Mouse (Mus musculus): ENCODE results near the gene C2cd2.
"Not testable (repeated sequence)": the region's sequence is repeated elsewhere in the genome, so short reads cannot be mapped to it uniquely, and the experiment has no call there.

C2cd2 gene

GRCm38 (mm10) chr16:97946993-97947392 is 15.4 kb downstream of the C2cd2 start:
- not testable (repeated sequence) for DNase-seq (ENCODE audit: low read depth, low spot score)

- DNase-seq (ENCODE audit: low read depth, low spot score), result no peak
Observed at GRCm38 (mm10) chr16:97941844-97942243, 20.6 kb downstream of the C2cd2 start.

GRCm38 (mm10) chr16:97940471-97940973 is 21.9 kb downstream of the C2cd2 start:
- no peak for DNase-seq (ENCODE audit: low read depth, low spot score)

- DNase-seq (ENCODE audit: low read depth, low spot score), result no peak
Observed at GRCm38 (mm10) chr16:97935815-97936214, 26.6 kb downstream of the C2cd2 start.

- DNase-seq (ENCODE audit: low read depth, low spot score), result no peak
Observed at GRCm38 (mm10) chr16:97930231-97930630, 32.2 kb downstream of the C2cd2 start.

- DNase-seq (ENCODE audit: low read depth, low spot score), result no peak
Observed at GRCm38 (mm10) chr16:97929520-97929919, 32.9 kb downstream of the C2cd2 start.

- DNase-seq (ENCODE audit: low read depth, low spot score), result no peak
Observed at GRCm38 (mm10) chr16:97927331-97927938, 35.0 kb downstream of the C2cd2 start.

GRCm38 (mm10) chr16:97926381-97926780 is 36.0 kb downstream of the C2cd2 start:
- DNase-seq (ENCODE audit: low read depth, low spot score), result no peak

- no peak for DNase-seq (ENCODE audit: low read depth, low spot score)
Observed at GRCm38 (mm10) chr16:97925760-97926159, 36.6 kb downstream of the C2cd2 start.

GRCm38 (mm10) chr16:97923700-97924099 is 38.7 kb downstream of the C2cd2 start:
- DNase-seq (ENCODE audit: low read depth, low spot score), result no peak

- DNase-seq (ENCODE audit: low read depth, low spot score), result no peak
Observed at GRCm38 (mm10) chr16:97922779-97923126, 39.6 kb downstream of the C2cd2 start.

- peak; percentile 81 for DNase-seq (ENCODE audit: low read depth, low spot score)
Observed at GRCm38 (mm10) chr16:97921961-97922778, 40.2 kb downstream of the C2cd2 start.

GRCm38 (mm10) chr16:97920621-97921020 is 41.8 kb downstream of the C2cd2 start:
- DNase-seq (ENCODE audit: low read depth, low spot score), result no peak

GRCm38 (mm10) chr16:97919793-97920192 is 42.6 kb downstream of the C2cd2 start:
- DNase-seq (ENCODE audit: low read depth, low spot score), result no peak

GRCm38 (mm10) chr16:97912873-97913272 is 49.5 kb downstream of the C2cd2 start:
- no peak for DNase-seq (ENCODE audit: low read depth, low spot score)

GRCm38 (mm10) chr16:97909356-97909755 is 53.0 kb downstream of the C2cd2 start:
- DNase-seq (ENCODE audit: low read depth, low spot score), result no peak

- no peak for DNase-seq (ENCODE audit: low read depth, low spot score)
Observed at GRCm38 (mm10) chr16:97907496-97907895, 54.9 kb downstream of the C2cd2 start.

- no peak for DNase-seq (ENCODE audit: low read depth, low spot score)
Observed at GRCm38 (mm10) chr16:97906337-97906736, 56.1 kb downstream of the C2cd2 start.

- DNase-seq (ENCODE audit: low read depth, low spot score), result no peak
Observed at GRCm38 (mm10) chr16:97905449-97905991, 56.9 kb downstream of the C2cd2 start.

GRCm38 (mm10) chr16:97904035-97904434 is 58.4 kb downstream of the C2cd2 start:
- no peak for DNase-seq (ENCODE audit: low read depth, low spot score)

- no peak for DNase-seq (ENCODE audit: low read depth, low spot score)
Observed at GRCm38 (mm10) chr16:97897346-97898024, 64.9 kb downstream of the C2cd2 start.

GRCm38 (mm10) chr16:97887762-97888161 is 74.6 kb downstream of the C2cd2 start:
- no peak for DNase-seq (ENCODE audit: low read depth, low spot score)

Data from CD4-positive, CD25-positive, alpha-beta regulatory T cell, adult 2 months (primary cell).